Mouse (Mus musculus): ENCODE measurements around the gene Cd2. TPM values are rescaled to one million over a fixed set of nuclear protein-coding genes. Genes with fewer than 3 reads are reported as not detected.

The Cd2 gene
- polyA plus RNA-seq, 1 experiment = not detected

DNA sequence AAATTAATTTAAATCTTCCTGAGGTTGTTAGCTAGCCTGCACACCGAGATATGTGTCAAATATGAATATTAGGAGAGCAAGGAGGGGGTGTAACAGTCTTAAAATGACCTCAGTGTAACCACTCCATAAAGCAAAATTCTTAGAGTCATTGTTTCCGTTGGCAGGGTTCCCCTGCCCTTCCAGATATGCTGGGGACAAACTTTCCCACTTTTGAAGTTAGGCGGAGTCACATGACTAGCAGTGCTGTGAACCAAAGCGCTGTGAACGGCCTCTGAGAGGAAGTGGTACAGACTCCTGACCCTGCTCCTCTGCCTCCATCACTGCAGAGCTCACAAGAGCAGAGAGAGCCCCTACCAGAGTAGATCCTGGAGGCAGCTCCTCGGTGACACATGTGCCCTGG, 49.0 kb downstream of the Cd2 start:
- Histone ChIP-seq H3K79me3 (ENCODE audit: low read depth) (no peaks in the 10 kb centered on the region), H3K27me3 (ENCODE audit: control insufficient read depth, insufficient read depth, insufficient read length) (no peaks in the 10 kb centered on the region), H3K79me2 (ENCODE audit: control insufficient read depth, insufficient read depth) (no peaks in the 10 kb centered on the region), H3ac (ENCODE audit: control insufficient read depth, insufficient read length, low read depth) (no peak overlapping the region), H3K4me3 (ENCODE audit: insufficient read depth, poor library complexity, severe bottlenecking) (no peak overlapping the region), H3K36me3 (ENCODE audit: control insufficient read depth, insufficient read depth) (no peaks in the 10 kb centered on the region)
- TF ChIP-seq CEBPB (IDR thresholded peaks at IDR 0.05; ENCODE audit: low read depth) = no peak
- no peak for TF ChIP-seq USF1 (IDR thresholded peaks at IDR 0.05; ENCODE audit: low read depth)
- no peak for TF ChIP-seq MAX (IDR thresholded peaks at IDR 0.05)
- TF ChIP-seq MYOG (IDR thresholded peaks at IDR 0.05; ENCODE audit: control insufficient read depth, extremely low read depth, insufficient read length) = no peak
- no peak for TF ChIP-seq FOSL1 (IDR thresholded peaks at IDR 0.05; ENCODE audit: insufficient read depth, low read length, poor library complexity, severe bottlenecking)
- no peak for TF ChIP-seq MYOD1 (IDR thresholded peaks at IDR 0.05; ENCODE audit: control insufficient read depth, insufficient read length, low read depth)
- no peak for TF ChIP-seq CTCF (IDR thresholded peaks at IDR 0.05; ENCODE audit: control insufficient read depth, insufficient read depth, insufficient read length)

DNA sequence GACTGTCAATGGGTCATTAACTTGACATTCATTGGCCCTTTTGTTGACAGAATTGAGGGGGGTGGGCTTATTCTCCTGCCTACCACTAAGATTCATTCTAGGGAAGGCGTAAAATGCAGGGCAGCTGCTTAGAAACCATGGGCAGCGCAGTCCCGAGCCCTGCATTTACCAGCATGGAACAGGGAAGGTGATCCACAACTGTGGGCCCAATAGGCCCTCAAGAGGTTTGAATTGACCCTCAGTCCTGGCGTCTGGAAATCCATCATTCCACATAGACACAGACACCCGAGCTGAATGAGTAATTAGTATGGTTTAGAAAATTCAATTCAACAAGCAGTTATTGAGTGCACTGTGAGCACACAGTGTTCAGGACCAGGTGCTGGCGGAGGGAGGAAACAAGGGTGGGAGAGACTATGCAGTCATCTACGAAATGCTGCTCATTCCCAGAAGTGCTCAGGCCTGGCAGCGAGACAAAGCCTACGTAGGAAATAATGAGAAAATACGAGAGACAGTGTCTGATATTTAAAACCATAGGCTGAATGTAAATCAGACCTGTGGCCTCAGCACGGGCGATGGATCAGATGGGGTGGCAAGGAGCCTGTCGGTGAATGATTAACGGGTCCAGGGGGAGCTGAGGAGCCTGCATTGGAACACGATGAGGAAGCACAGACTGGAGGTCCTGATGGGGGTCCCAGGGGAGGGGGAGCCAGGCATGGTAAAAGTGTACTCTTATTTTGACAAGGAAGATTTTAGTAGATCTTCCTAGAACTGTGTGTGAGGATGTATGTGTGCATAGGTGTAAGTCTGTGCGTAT, 50.5 kb downstream of the Cd2 start:
- Histone ChIP-seq H3K36me3 (ENCODE audit: control insufficient read depth, insufficient read depth) (no peaks in the 10 kb centered on the region), H3K4me3 (ENCODE audit: insufficient read depth, poor library complexity, severe bottlenecking) (no peak overlapping the region), H3ac (ENCODE audit: control insufficient read depth, insufficient read length, low read depth) (no peak overlapping the region), H3K27me3 (ENCODE audit: control insufficient read depth, insufficient read depth, insufficient read length) (no peaks in the 10 kb centered on the region), H3K79me2 (ENCODE audit: control insufficient read depth, insufficient read depth) (no peaks in the 10 kb centered on the region), H3K79me3 (ENCODE audit: low read depth) (no peaks in the 10 kb centered on the region)
- TF ChIP-seq CEBPB (IDR thresholded peaks at IDR 0.05; ENCODE audit: low read depth) (no peak), MAX (IDR thresholded peaks at IDR 0.05) (no peak), CTCF (IDR thresholded peaks at IDR 0.05; ENCODE audit: control insufficient read depth, insufficient read depth, insufficient read length) (no peak), MYOG (IDR thresholded peaks at IDR 0.05; ENCODE audit: control insufficient read depth, extremely low read depth, insufficient read length) (no peak), USF1 (IDR thresholded peaks at IDR 0.05; ENCODE audit: low read depth) (no peak), FOSL1 (IDR thresholded peaks at IDR 0.05; ENCODE audit: insufficient read depth, low read length, poor library complexity, severe bottlenecking) (no peak), MYOD1 (IDR thresholded peaks at IDR 0.05; ENCODE audit: control insufficient read depth, insufficient read length, low read depth) (no peak)

DNA sequence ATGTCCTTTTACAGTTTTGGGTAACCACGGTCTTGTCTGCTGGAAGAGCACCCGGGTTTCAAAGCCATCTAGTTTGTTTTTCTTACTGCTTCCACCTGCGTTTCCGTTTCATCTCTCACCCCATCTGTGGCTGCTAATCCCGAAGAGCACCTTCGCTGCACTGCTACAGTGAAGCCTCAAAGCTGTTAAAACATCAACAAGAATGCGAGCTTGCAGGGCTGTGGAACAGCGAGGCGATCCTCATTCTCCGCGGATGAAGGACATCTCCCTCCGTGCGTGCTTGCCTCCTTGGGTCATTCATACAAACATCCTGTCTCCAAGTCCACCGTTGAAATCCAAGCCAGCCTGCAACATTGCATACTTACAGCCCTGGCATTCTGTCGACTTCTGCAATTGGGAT, 51.5 kb downstream of the Cd2 start:
- Histone ChIP-seq H3K36me3 (ENCODE audit: control insufficient read depth, insufficient read depth) (no peaks in the 10 kb centered on the region), H3K27me3 (ENCODE audit: control insufficient read depth, insufficient read depth, insufficient read length) (no peaks in the 10 kb centered on the region), H3K79me2 (ENCODE audit: control insufficient read depth, insufficient read depth) (no peaks in the 10 kb centered on the region), H3K4me3 (ENCODE audit: insufficient read depth, poor library complexity, severe bottlenecking) (no peak overlapping the region), H3K79me3 (ENCODE audit: low read depth) (no peaks in the 10 kb centered on the region), H3ac (ENCODE audit: control insufficient read depth, insufficient read length, low read depth) (no peak overlapping the region)
- TF ChIP-seq CTCF (IDR thresholded peaks at IDR 0.05; ENCODE audit: control insufficient read depth, insufficient read depth, insufficient read length) = no peak
- no peak for TF ChIP-seq USF1 (IDR thresholded peaks at IDR 0.05; ENCODE audit: low read depth)
- TF ChIP-seq FOSL1 (IDR thresholded peaks at IDR 0.05; ENCODE audit: insufficient read depth, low read length, poor library complexity, severe bottlenecking) = no peak
- no peak for TF ChIP-seq MAX (IDR thresholded peaks at IDR 0.05)
- no peak for TF ChIP-seq CEBPB (IDR thresholded peaks at IDR 0.05; ENCODE audit: low read depth)
- no peak for TF ChIP-seq MYOG (IDR thresholded peaks at IDR 0.05; ENCODE audit: control insufficient read depth, extremely low read depth, insufficient read length)
- no peak for TF ChIP-seq MYOD1 (IDR thresholded peaks at IDR 0.05; ENCODE audit: control insufficient read depth, insufficient read length, low read depth)

DNA sequence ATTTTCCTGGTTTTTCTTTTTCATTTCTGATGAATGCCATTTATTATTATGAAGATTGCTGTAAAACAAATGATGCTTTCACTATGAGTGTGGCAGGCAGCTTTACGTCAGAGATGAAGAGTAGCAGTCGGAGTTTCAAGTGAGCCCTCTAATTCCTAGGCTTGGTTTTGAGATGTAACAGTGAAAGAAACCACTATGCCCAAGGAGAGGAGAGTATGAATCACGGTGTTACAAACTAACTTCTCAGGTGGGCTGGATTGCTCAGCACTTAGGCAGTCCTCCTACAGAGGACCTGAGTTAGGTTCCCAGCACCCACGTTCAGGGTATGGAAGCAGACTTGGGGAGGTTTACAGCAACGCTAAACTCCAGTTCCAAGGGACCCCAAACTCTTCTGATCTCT, 52.4 kb downstream of the Cd2 start:
- Histone ChIP-seq H3K79me2 (ENCODE audit: control insufficient read depth, insufficient read depth) (no peaks in the 10 kb centered on the region), H3K4me3 (ENCODE audit: insufficient read depth, poor library complexity, severe bottlenecking) (no peak overlapping the region), H3K27me3 (ENCODE audit: control insufficient read depth, insufficient read depth, insufficient read length) (no peaks in the 10 kb centered on the region), H3K36me3 (ENCODE audit: control insufficient read depth, insufficient read depth) (no peaks in the 10 kb centered on the region), H3K79me3 (ENCODE audit: low read depth) (no peaks in the 10 kb centered on the region), H3ac (ENCODE audit: control insufficient read depth, insufficient read length, low read depth) (no peak overlapping the region)
- TF ChIP-seq MAX (IDR thresholded peaks at IDR 0.05) (no peak), MYOD1 (IDR thresholded peaks at IDR 0.05; ENCODE audit: control insufficient read depth, insufficient read length, low read depth) (no peak), MYOG (IDR thresholded peaks at IDR 0.05; ENCODE audit: control insufficient read depth, extremely low read depth, insufficient read length) (no peak), CTCF (IDR thresholded peaks at IDR 0.05; ENCODE audit: control insufficient read depth, insufficient read depth, insufficient read length) (no peak), FOSL1 (IDR thresholded peaks at IDR 0.05; ENCODE audit: insufficient read depth, low read length, poor library complexity, severe bottlenecking) (no peak), CEBPB (IDR thresholded peaks at IDR 0.05; ENCODE audit: low read depth) (no peak), USF1 (IDR thresholded peaks at IDR 0.05; ENCODE audit: low read depth) (no peak)

DNA sequence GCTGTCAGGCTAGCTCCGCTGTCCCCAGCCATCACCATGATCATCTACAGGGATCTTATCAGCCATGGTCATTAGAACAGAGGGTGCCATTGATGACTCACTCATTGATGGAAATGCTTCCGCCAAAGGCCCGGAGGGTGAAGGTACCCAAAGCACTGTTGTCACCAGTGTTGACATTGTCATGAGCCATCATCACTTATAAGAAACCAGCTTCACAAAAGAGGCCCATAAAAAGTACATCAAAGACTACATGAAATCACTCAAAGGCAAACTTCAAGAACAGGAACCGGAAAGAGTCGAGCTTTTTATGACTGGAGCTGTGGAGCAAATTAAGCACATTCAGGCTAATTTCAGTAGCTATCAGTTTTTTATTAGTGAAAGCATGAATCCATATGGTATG, 54.3 kb downstream of the Cd2 start:
- no peaks in the 10 kb centered on the region for H3K79me2 ChIP-seq (ENCODE audit: control insufficient read depth, insufficient read depth)
- H3K27me3 ChIP-seq (ENCODE audit: control insufficient read depth, insufficient read depth, insufficient read length) = no peaks in the 10 kb centered on the region
- H3K4me3 ChIP-seq (ENCODE audit: insufficient read depth, poor library complexity, severe bottlenecking) = no peak overlapping the region
- H3K79me3 ChIP-seq (ENCODE audit: low read depth) = no peaks in the 10 kb centered on the region
- no peak for TF ChIP-seq FOSL1 (IDR thresholded peaks at IDR 0.05; ENCODE audit: insufficient read depth, low read length, poor library complexity, severe bottlenecking)
- no peaks in the 10 kb centered on the region for H3K36me3 ChIP-seq (ENCODE audit: control insufficient read depth, insufficient read depth)
- no peak overlapping the region for H3ac ChIP-seq (ENCODE audit: control insufficient read depth, insufficient read length, low read depth)

DNA sequence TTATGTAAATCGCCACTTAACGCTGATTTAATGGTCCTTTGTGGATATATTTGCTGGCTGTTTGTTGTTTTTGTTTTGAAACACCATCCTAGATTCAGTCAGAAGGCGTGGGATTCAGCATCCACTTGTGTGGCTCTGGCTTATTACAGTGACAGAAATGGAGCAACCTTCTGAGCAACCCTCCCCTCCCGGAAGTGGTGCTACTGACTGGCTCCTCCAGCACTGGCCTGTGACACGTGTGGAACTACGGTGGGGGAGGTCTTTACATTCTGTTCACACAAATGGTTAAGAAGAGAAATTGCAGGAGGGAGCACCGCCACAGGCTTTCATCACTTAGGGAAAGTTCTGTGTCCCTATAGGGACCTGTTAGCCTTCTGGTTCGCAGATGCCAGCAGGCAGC, 55.2 kb downstream of the Cd2 start:
- Histone ChIP-seq H3ac (ENCODE audit: control insufficient read depth, insufficient read length, low read depth) (no peak overlapping the region), H3K79me3 (ENCODE audit: low read depth) (no peaks in the 10 kb centered on the region), H3K4me3 (ENCODE audit: insufficient read depth, poor library complexity, severe bottlenecking) (no peak overlapping the region), H3K27me3 (ENCODE audit: control insufficient read depth, insufficient read depth, insufficient read length) (no peaks in the 10 kb centered on the region), H3K36me3 (ENCODE audit: control insufficient read depth, insufficient read depth) (no peaks in the 10 kb centered on the region), H3K79me2 (ENCODE audit: control insufficient read depth, insufficient read depth) (no peaks in the 10 kb centered on the region)
- TF ChIP-seq CTCF (IDR thresholded peaks at IDR 0.05; ENCODE audit: control insufficient read depth, insufficient read depth, insufficient read length) (no peak), MYOG (IDR thresholded peaks at IDR 0.05; ENCODE audit: control insufficient read depth, extremely low read depth, insufficient read length) (no peak)

Data from C2C12 (cell line).